ENCODE assay signal across 10 mouse cellular contexts in genomic region chr9:78340324-78340723, GRCm38 (mm10). TPM values are rescaled to one million over a fixed set of nuclear protein-coding genes. Genes with fewer than 3 reads are reported as not detected.
DNase-seq lines count a peak whose midpoint lies in the region; ATAC-seq lines count a peak whose summit lies in the region.
"Not testable (repeated sequence)": the region's sequence is repeated elsewhere in the genome, so short reads cannot be mapped to it uniquely, and the experiment has no call there.
"Had no signal": no experiment of that assay in that cellular context is flagged by ENCODE, and none has a peak within 500 bp of the region (broad histone marks: within the 10 kb centered on the region; RNA-seq: fewer than 3 reads in every experiment).

No protein-coding gene starts in this region.

- ATAC-seq in forebrain, embryonic 14.5 days = peak; percentile 37; the same call in 1 of the 2 replicates
- ATAC-seq in hindbrain, embryonic 11.5 days (ENCODE audit: low FRiP score) = not testable (repeated sequence)
- peak; percentile 69; the same call in 1 of the 2 replicates for ATAC-seq in megakaryocyte progenitor cell, adult 5-6 weeks (replicated peaks; ENCODE audit: poor library complexity)

- H3K36me3 ChIP-seq in forebrain, embryonic 14.5 days (ENCODE audit: control insufficient read depth, insufficient read depth, low read length); hindbrain, embryonic 11.5 days (ENCODE audit: control insufficient read depth, insufficient read depth, low read length): not testable (repeated sequence)

- not testable (repeated sequence) for H3K27ac ChIP-seq in forebrain, embryonic 14.5 days (ENCODE audit: low read depth, low read length); hindbrain, embryonic 11.5 days (ENCODE audit: low read depth, low read length)

- H3K27me3 ChIP-seq in forebrain, embryonic 14.5 days (replicated peaks; ENCODE audit: control insufficient read depth, insufficient read depth, low read length); hindbrain, embryonic 11.5 days (ENCODE audit: control insufficient read depth, insufficient read depth, low read length): not testable (repeated sequence)

- peak; percentile 14 for DNase-seq in MN1 (ENCODE audit: low spot score)
- DNase-seq in cerebellum, adult 18-20 months = peak; percentile 13 to 47
- peak; percentile 57 for DNase-seq in forebrain, embryonic 14.5 days (ENCODE audit: low spot score)
- DNase-seq in hindbrain, embryonic 11.5 days (ENCODE audit: low spot score) = peak; percentile 77
- peak; percentile 5 for DNase-seq in left cerebral cortex, adult 11 months (ENCODE audit: low spot score)
- peak; percentile 24 for DNase-seq in retina, postnatal 7 days (ENCODE audit: low read depth, low spot score)
- DNase-seq in urinary bladder, postnatal 25 days (ENCODE audit: low spot score) = peak; percentile 62

- 9% methylated on average over 8 of the region's 8 CpGs for WGBS in forebrain, embryonic 14.5 days
- WGBS in hindbrain, embryonic 11.5 days = 24% methylated on average over 8 of the region's 8 CpGs

- H3K4me1 ChIP-seq in forebrain, embryonic 14.5 days (ENCODE audit: control insufficient read depth, insufficient read depth, low read length); hindbrain, embryonic 11.5 days (replicated peaks; ENCODE audit: control insufficient read depth, insufficient read depth, low read length): not testable (repeated sequence)

- H3K9ac ChIP-seq in forebrain, embryonic 14.5 days (ENCODE audit: low read length); hindbrain, embryonic 11.5 days (ENCODE audit: low read depth, low read length): not testable (repeated sequence)

- H3K9me3 ChIP-seq in forebrain, embryonic 14.5 days (replicated peaks; ENCODE audit: control insufficient read depth, low read length); hindbrain, embryonic 11.5 days (ENCODE audit: control insufficient read depth, low read length): not testable (repeated sequence)

- not testable (repeated sequence) for H3K4me3 ChIP-seq in forebrain, embryonic 14.5 days (ENCODE audit: low read depth, low read length); hindbrain, embryonic 11.5 days (ENCODE audit: low read depth, low read length)

- H3K4me2 ChIP-seq in forebrain, embryonic 14.5 days (ENCODE audit: low read length); hindbrain, embryonic 11.5 days (replicated peaks; ENCODE audit: low read depth, low read length): not testable (repeated sequence)

RNA-seq across cellular contexts. Expression of gene Omt2b, which starts 12.9 kb away (rescaled TPM):
- polyA plus RNA-seq in forebrain, embryonic 14.5 days (2014; fragmentation: Nextera tagmentation; extraction: Ambion mirVana) = not detected in 2 replicates
- not detected in 2 replicates for polyA plus RNA-seq in hindbrain, embryonic 11.5 days (2014; fragmentation: Nextera tagmentation; extraction: Ambion mirVana)
- total RNA-seq in megakaryocyte progenitor cell, adult 5-6 weeks (2015) = not detected in 2 replicates
- not detected in 2 replicates for total RNA-seq in megakaryocyte progenitor cell, adult 5-6 weeks (2017)
- polyA plus RNA-seq: embryonic facial prominence, embryonic 12.5 days; hindbrain, embryonic 12.5 days had no signal

RNA-seq across cellular contexts. Expression of gene Gsta2, which starts 15.3 kb away (rescaled TPM):
- not detected in 2 replicates for polyA plus RNA-seq in forebrain, embryonic 14.5 days (2014; fragmentation: Nextera tagmentation; extraction: Ambion mirVana)
- not detected in 2 replicates for polyA plus RNA-seq in hindbrain, embryonic 11.5 days (2014; fragmentation: Nextera tagmentation; extraction: Ambion mirVana)
- not detected in 2 replicates for total RNA-seq in megakaryocyte progenitor cell, adult 5-6 weeks (2015)
- total RNA-seq in megakaryocyte progenitor cell, adult 5-6 weeks (2017) = not detected in 2 replicates
- polyA plus RNA-seq: embryonic facial prominence, embryonic 12.5 days; hindbrain, embryonic 12.5 days had no signal

RNA-seq across cellular contexts. Expression of gene Omt2a, which starts 25.7 kb away (rescaled TPM):
- polyA plus RNA-seq in forebrain, embryonic 14.5 days (2014; fragmentation: Nextera tagmentation; extraction: Ambion mirVana) = not detected in 2 replicates
- polyA plus RNA-seq in hindbrain, embryonic 11.5 days (2014; fragmentation: Nextera tagmentation; extraction: Ambion mirVana) = not detected in 2 replicates
- not detected in 2 replicates for total RNA-seq in megakaryocyte progenitor cell, adult 5-6 weeks (2015)
- total RNA-seq in megakaryocyte progenitor cell, adult 5-6 weeks (2017) = not detected in 2 replicates
- polyA plus RNA-seq: embryonic facial prominence, embryonic 12.5 days; hindbrain, embryonic 12.5 days had no signal

RNA-seq across cellular contexts. Expression of gene Dppa5a, which starts 27.7 kb away (rescaled TPM):
- polyA plus RNA-seq in forebrain, embryonic 14.5 days (2014; fragmentation: Nextera tagmentation; extraction: Ambion mirVana) = 2.1 and 2.8 TPM in 2 replicates
- 0.35 and 0.79 TPM in 2 replicates for polyA plus RNA-seq in hindbrain, embryonic 11.5 days (2014; fragmentation: Nextera tagmentation; extraction: Ambion mirVana)
- total RNA-seq in megakaryocyte progenitor cell, adult 5-6 weeks (2015) = not detected in 2 replicates
- not detected in 2 replicates for total RNA-seq in megakaryocyte progenitor cell, adult 5-6 weeks (2017)

RNA-seq across cellular contexts. Expression of gene Ooep, which starts 38.2 kb away (rescaled TPM):
- polyA plus RNA-seq in forebrain, embryonic 14.5 days (2014; fragmentation: Nextera tagmentation; extraction: Ambion mirVana) = 5.6 and 7.3 TPM in 2 replicates
- polyA plus RNA-seq in hindbrain, embryonic 11.5 days (2014; fragmentation: Nextera tagmentation; extraction: Ambion mirVana) = 2.9 and 3.3 TPM in 2 replicates
- not detected in 2 replicates for total RNA-seq in megakaryocyte progenitor cell, adult 5-6 weeks (2015)
- not detected in 2 replicates for total RNA-seq in megakaryocyte progenitor cell, adult 5-6 weeks (2017)

Comparison
In these comparisons a context has a peak if more than half of its experiments do, and no peak if none do; other contexts are left out.
1. DNase-seq: peak in every context shown above with its lines; median percentile 77 in hindbrain, embryonic 11.5 days; 62 in urinary bladder, postnatal 25 days; 57 in forebrain, embryonic 14.5 days; 30 in cerebellum, adult 18-20 months; 24 in retina, postnatal 7 days; 14 in MN1; 5 in left cerebral cortex, adult 11 months.